Mouse (Mus musculus) 3134 (cell line): Measurements from ENCODE around the gene Pramef25.
"Not testable (repeated sequence)": the region's sequence is repeated elsewhere in the genome, so short reads cannot be mapped to it uniquely, and the experiment has no call there.

Experiments
- DNase-seq: peaks from one replicate; pipeline ENCODE4 v3.0.0-alpha.2; 2011; ENCODE audit warnings: low spot score; ENCODE audit not compliant: insufficient read length; ENCODE audit errors: extremely low read depth

Gene Pramef25

GRCm38 (mm10) chr4:143950916-143951315, at the start of gene Pramef25:
Gene Pramef25 (minus strand): TSS chr4:143951016.
- not testable (repeated sequence) for DNase-seq

- not testable (repeated sequence) for DNase-seq
Measured at GRCm38 (mm10) chr4:143994269-143994668, 43.5 kb upstream of the Pramef25 start, which contains the start of gene Pramef17. Gene Pramef17 (minus strand): TSS chr4:143994369.

GRCm38 (mm10) chr4:143988126-143988525, 37.3 kb upstream of the Pramef25 start:
- not testable (repeated sequence) for DNase-seq

GRCm38 (mm10) chr4:143987475-143987941, 36.7 kb upstream of the Pramef25 start:
- not testable (repeated sequence) for DNase-seq

GRCm38 (mm10) chr4:143985733-143986132, 34.9 kb upstream of the Pramef25 start:
- DNase-seq: not testable (repeated sequence)

GRCm38 (mm10) chr4:143985165-143985564, 34.3 kb upstream of the Pramef25 start:
- not testable (repeated sequence) for DNase-seq

GRCm38 (mm10) chr4:143983446-143983845, 32.6 kb upstream of the Pramef25 start:
- not testable (repeated sequence) for DNase-seq

- not testable (repeated sequence) for DNase-seq
Measured at GRCm38 (mm10) chr4:143966850-143967249, 16.0 kb upstream of the Pramef25 start, which contains the start of gene Gm13101. Gene Gm13101 (minus strand): TSS chr4:143966950.

GRCm38 (mm10) chr4:143900280-143900679, 50.5 kb downstream of the Pramef25 start, which contains the start of gene Pramef6:
Gene Pramef6 (minus strand): TSS chr4:143900380.
- not testable (repeated sequence) for DNase-seq
